Mouse (Mus musculus) kidney, embryonic 15.5 days (tissue): Measurements from ENCODE around the gene Carm1. TPM values are rescaled to one million over a fixed set of nuclear protein-coding genes. Genes with fewer than 3 reads are reported as not detected.

Experiments
- ATAC-seq: fragments of 200-750 bp; cut with Nextera tagmentation; replicated peaks from 2 replicates; pipeline ENCODE4 v1.8.0; 2017; ENCODE audit warnings: moderate TSS enrichment; ENCODE audit not compliant: low FRiP score
- H3K27ac ChIP-seq: fragments of 300-500 bp; sonication (generic); 2 replicates; pipeline ENCODE4 v1.5.1; 2015; ENCODE audit warnings: mild to moderate bottlenecking, inconsistent platforms
- H3K27me3 ChIP-seq: fragments of 300-500 bp; sonication (generic); 2 replicates; pipeline ENCODE4 v1.6.1; 2015; ENCODE audit warnings: inconsistent platforms
- H3K36me3 ChIP-seq: fragments of 300-500 bp; sonication (generic); 2 replicates; pipeline ENCODE4 v1.6.1; 2015; ENCODE audit warnings: inconsistent platforms
- H3K4me1 ChIP-seq: fragments of 300-500 bp; sonication (generic); 2 replicates; pipeline ENCODE4 v1.6.1; 2015; ENCODE audit warnings: inconsistent platforms
- H3K4me2 ChIP-seq: fragments of 300-500 bp; sonication (generic); 2 replicates; pipeline ENCODE4 v1.6.1; 2015; ENCODE audit warnings: moderate library complexity, mild to moderate bottlenecking, inconsistent platforms
- H3K4me3 ChIP-seq: fragments of 300-500 bp; sonication (generic); replicated peaks from 2 replicates; pipeline ENCODE4 v1.5.1; 2015; ENCODE audit warnings: mild to moderate bottlenecking, inconsistent platforms
- H3K9ac ChIP-seq: fragments of 300-500 bp; sonication (generic); 2 replicates; pipeline ENCODE4 v1.6.1; 2015; ENCODE audit warnings: mild to moderate bottlenecking, inconsistent platforms
- H3K9me3 ChIP-seq: fragments of 300-500 bp; sonication (generic); replicated peaks from 2 replicates; pipeline ENCODE4 v1.6.1; 2016; ENCODE audit warnings: inconsistent platforms
- WGBS: fragments of 180-500 bp; shearing (Covaris S2); methylation state at CpG from one replicate; pipeline ENCODE4 v1.1.7; 2015; ENCODE audit warnings: mixed read lengths; 5-methylcytosine and 5-hydroxymethylcytosine counted together
- polyA plus RNA-seq: library from polyadenylated mRNA; unstranded; fragments of >200 nt; fragmentation: Nextera tagmentation; extraction: Ambion mirVana; gene quantifications from 2 replicates; pipeline ENCODE4 v1.2.1, GENCODE M21; 2015

The Carm1 gene
- polyA plus RNA-seq, 1 experiment from 2014 or later: 50.2 TPM

DNA sequence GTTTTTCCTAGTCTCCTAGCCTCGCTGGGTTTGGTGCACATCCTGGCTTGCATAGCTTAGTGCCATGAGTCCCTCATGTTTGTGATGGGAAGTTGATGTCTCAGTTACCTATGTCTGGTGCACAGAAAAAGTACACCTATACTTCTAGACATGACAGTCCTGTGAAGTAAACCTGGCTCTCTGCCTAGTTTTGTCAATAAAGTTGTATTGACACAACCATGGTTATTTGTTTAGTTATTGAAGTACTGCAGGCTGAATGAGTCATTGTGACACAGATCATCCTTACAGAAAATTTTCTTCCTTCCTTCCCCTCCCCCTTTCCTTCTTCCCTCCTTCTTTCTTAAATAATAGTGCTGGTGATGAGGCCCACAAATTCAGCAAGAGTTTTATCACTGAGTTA lies 17.7 kb downstream of the Carm1 start:
- Histone ChIP-seq H3K9ac (no peak overlapping the region), H3K4me3 (no peak overlapping the region), H3K27ac (no peak overlapping the region), H3K36me3 (peaks cover 19% of the 10 kb centered on the region), H3K9me3 (no peaks in the 10 kb centered on the region), H3K4me2 (no peak overlapping the region), H3K4me1 (no peaks in the 10 kb centered on the region; the same call in 1 of the 2 replicates), H3K27me3 (no peaks in the 10 kb centered on the region)
- no peak for ATAC-seq
- 80% methylated on average over 1 of the region's 1 CpGs for WGBS

DNA sequence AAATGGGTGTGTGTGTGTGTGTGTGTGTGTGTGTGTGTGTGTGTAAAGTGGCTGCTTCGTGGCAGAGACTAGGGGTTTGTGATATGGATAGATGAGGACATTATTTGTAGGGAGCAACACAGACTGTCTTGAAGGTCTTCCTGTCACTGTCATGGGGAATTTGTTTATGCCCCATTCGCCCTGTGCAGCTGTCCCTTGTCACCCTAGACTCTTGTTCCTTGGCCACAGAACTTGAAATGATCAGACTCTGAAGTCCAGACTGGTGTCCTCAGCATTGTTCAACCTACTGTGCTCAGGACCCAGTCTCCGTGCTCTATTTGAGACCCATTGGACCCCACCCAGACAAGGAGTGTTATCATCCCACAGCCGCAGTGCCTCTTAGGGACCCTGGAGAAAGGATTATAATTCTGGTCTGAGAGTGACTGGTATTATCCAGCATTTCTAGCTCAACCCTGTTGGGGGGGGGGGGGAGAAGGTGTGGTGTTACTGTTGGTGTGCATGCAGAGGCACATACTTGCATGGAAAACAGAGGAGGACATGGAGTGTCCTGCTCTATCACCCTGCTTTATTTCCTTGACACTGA lies 18.4 kb downstream of the Carm1 start:
- no peaks in the 10 kb centered on the region for H3K9me3 ChIP-seq
- H3K27me3 ChIP-seq: no peaks in the 10 kb centered on the region
- no peak overlapping the region for H3K4me2 ChIP-seq
- no peak overlapping the region for H3K9ac ChIP-seq
- no peak overlapping the region for H3K27ac ChIP-seq
- no peak overlapping the region for H3K4me3 ChIP-seq
- ATAC-seq: no peak
- 74% methylated on average over 4 of the region's 4 CpGs for WGBS
- H3K36me3 ChIP-seq: peaks cover 26% of the 10 kb centered on the region
- H3K4me1 ChIP-seq: no peaks in the 10 kb centered on the region; the same call in 1 of the 2 replicates

DNA sequence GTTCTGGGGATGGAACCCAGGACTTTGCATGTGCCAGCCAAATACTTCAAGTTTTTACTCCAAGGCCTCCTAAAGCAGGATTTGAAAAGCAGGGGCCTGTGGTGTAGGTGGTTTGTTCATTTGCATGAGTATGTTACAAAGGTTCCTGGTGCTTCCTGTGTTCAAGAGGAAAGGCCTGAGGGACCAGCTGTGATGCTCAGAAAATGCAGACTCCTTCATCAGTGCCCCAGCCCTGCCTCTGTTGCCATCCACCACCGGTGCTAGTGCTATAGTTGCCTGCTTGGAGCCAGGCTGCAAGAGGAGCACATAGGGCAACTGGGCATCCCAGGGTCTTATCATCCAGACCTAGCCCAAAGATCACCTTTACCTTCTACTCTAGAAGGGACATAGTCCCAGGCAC lies 19.8 kb downstream of the Carm1 start:
- Histone ChIP-seq H3K27me3 (no peaks in the 10 kb centered on the region), H3K4me2 (no peak overlapping the region), H3K36me3 (peaks cover 34% of the 10 kb centered on the region), H3K9me3 (no peaks in the 10 kb centered on the region), H3K4me1 (no peaks in the 10 kb centered on the region; the same call in 1 of the 2 replicates), H3K4me3 (no peak overlapping the region), H3K9ac (no peak overlapping the region), H3K27ac (no peak overlapping the region)
- ATAC-seq: no peak
- WGBS: 86% methylated on average over 1 of the region's 1 CpGs

GRCm38 (mm10) chr9:21567051-21567450 lies 20.4 kb downstream of the Carm1 start:
- no peak for ATAC-seq
- no peak overlapping the region for H3K9ac ChIP-seq

DNA sequence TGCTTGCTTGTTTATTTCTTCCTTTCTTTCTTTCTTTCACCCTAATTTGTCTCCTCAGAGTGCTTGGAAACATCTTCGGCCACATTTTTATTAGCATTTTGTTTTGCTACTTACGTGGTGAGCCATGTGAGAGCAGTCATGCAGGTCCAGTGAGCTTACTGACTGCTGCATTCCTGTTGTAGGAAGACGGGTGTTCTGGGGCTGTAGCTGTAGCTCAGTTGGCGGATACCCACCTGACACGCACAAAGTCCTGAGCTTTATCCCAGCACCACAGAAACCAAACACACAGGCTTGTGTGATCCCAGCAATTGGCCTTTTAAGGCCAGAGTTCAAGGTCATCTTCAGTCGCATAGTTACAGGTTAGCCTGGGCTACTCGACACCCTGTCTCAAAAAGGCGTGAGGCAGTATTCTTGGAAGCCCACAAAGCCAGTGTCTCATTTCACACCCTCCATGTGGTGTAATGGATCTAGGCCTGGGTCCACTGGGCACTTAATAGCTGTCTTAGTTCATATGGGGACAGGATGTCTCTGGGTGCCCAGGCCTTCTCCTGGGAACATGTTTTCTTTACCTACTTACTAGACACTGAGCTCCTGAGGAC lies 22.1 kb downstream of the Carm1 start:
- no peak for ATAC-seq
- Histone ChIP-seq H3K4me3 (no peak overlapping the region), H3K9me3 (no peaks in the 10 kb centered on the region), H3K27ac (no peak overlapping the region), H3K4me1 (no peaks in the 10 kb centered on the region; the same call in 1 of the 2 replicates), H3K9ac (no peak overlapping the region), H3K4me2 (no peak overlapping the region), H3K36me3 (peaks cover 51% of the 10 kb centered on the region), H3K27me3 (no peaks in the 10 kb centered on the region)
- WGBS: 66% methylated on average over 8 of the region's 8 CpGs

More at GRCm38 (mm10) chr9:21567051-21567450, 20.4 kb downstream of the Carm1 start:
- no peak overlapping the region for H3K4me3 ChIP-seq
- no peaks in the 10 kb centered on the region; the same call in 1 of the 2 replicates for H3K4me1 ChIP-seq
- WGBS: 88% methylated on average over 2 of the region's 2 CpGs
- no peak overlapping the region for H3K27ac ChIP-seq
- no peak overlapping the region for H3K4me2 ChIP-seq
- no peaks in the 10 kb centered on the region for H3K27me3 ChIP-seq
- H3K36me3 ChIP-seq: peaks cover 36% of the 10 kb centered on the region
- H3K9me3 ChIP-seq: no peaks in the 10 kb centered on the region

- 97% methylated on average over 8 of the region's 8 CpGs for WGBS
- H3K4me2 ChIP-seq: no peak overlapping the region
- no peaks in the 10 kb centered on the region for H3K27me3 ChIP-seq
- no peaks in the 10 kb centered on the region for H3K4me1 ChIP-seq
- ATAC-seq: no peak
- peaks cover 98% of the 10 kb centered on the region for H3K36me3 ChIP-seq
- no peak overlapping the region for H3K27ac ChIP-seq
- H3K9ac ChIP-seq: no peak overlapping the region
- no peaks in the 10 kb centered on the region for H3K9me3 ChIP-seq
- H3K4me3 ChIP-seq: no peak overlapping the region
Observed at GRCm38 (mm10) chr9:21574012-21574801, 27.5 kb downstream of the Carm1 start.

DNA sequence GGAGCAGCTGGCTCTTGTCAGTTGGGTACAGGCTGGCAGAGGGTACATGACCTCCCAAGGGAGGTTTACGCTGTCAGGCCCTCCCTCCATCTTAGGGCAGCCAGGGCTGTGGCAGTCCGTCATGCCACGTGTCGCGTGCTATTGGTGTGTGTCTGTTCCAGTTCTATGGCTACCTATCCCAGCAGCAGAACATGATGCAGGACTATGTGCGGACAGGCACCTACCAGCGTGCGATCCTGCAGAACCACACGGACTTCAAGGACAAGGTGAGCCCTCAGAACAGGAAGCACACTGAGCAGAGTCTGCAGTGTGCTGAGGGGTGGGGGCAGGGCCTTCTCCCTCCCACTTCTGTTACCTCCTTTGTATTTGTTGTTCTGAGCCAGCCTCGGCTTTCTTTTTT lies 28.6 kb downstream of the Carm1 start:
- no peak overlapping the region for H3K4me2 ChIP-seq
- no peaks in the 10 kb centered on the region for H3K4me1 ChIP-seq
- peaks cover 98% of the 10 kb centered on the region for H3K36me3 ChIP-seq
- H3K27me3 ChIP-seq: no peaks in the 10 kb centered on the region
- no peak overlapping the region for H3K27ac ChIP-seq
- H3K9ac ChIP-seq: no peak overlapping the region
- WGBS: 83% methylated on average over 10 of the region's 10 CpGs
- H3K4me3 ChIP-seq: no peak overlapping the region
- H3K9me3 ChIP-seq: no peaks in the 10 kb centered on the region
- no peak for ATAC-seq

- ATAC-seq: no peak; the same call in 1 of the 2 replicates
Observed at GRCm38 (mm10) chr9:21576286-21576685, 29.6 kb downstream of the Carm1 start.

DNA sequence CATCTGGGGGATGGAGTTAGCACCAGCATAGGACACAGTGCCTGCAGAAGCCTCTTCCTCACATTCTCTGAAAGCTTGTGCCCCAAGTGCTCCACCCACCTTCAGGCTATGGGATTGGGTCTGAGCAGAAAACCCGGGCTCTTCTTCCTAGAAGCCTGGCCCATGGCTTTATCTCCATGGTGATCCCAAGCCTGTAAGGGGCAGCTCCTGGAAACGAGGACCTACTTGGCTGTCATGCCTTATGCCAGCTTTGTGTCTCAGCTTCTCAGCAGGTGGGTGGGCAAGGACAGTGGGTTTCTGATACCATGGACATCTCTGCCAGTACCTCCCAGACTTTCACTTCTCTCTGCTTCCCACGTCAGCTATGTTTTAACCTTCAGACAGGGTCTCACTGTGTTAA lies 31.5 kb downstream of the Carm1 start:
- Histone ChIP-seq H3K27me3 (no peaks in the 10 kb centered on the region), H3K4me3 (no peak overlapping the region), H3K9me3 (no peaks in the 10 kb centered on the region), H3K36me3 (peaks cover 98% of the 10 kb centered on the region), H3K9ac (no peak overlapping the region), H3K4me1 (no peaks in the 10 kb centered on the region), H3K27ac (no peak overlapping the region), H3K4me2 (no peak overlapping the region)
- ATAC-seq: no peak
- 71% methylated on average over 3 of the region's 3 CpGs for WGBS

More at GRCm38 (mm10) chr9:21576286-21576685, 29.6 kb downstream of the Carm1 start:
- Histone ChIP-seq H3K27me3 (no peaks in the 10 kb centered on the region), H3K4me3 (no peak overlapping the region), H3K9ac (no peak overlapping the region), H3K4me2 (no peak overlapping the region), H3K36me3 (peaks cover 98% of the 10 kb centered on the region), H3K4me1 (no peaks in the 10 kb centered on the region), H3K27ac (no peak overlapping the region), H3K9me3 (no peaks in the 10 kb centered on the region)
- WGBS: 92% methylated on average over 1 of the region's 1 CpGs

DNA sequence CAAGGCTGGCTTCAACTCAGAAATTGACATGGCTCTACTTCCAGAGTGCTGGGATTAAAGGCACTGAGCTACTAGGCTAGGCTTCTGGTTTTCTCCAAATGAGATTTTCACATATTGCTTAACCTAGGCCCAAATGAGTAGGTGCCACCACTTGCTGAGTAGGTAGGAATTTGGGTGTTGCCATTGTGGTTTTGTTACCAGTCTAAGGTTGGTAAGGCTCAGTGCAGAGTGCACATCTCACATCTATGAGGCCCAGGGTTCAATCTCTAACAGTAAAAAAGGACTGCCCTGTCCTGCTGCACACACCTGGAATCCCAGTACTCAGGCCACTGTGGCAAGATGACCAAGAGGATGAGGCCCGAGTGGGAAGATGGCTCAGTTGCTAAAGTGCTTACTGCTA lies 38.7 kb downstream of the Carm1 start:
- Histone ChIP-seq H3K36me3 (peaks cover 100% of the 10 kb centered on the region), H3K4me1 (no peaks in the 10 kb centered on the region), H3K9ac (no peak overlapping the region), H3K4me2 (no peak overlapping the region), H3K27ac (no peak overlapping the region), H3K4me3 (no peak overlapping the region), H3K9me3 (no peaks in the 10 kb centered on the region), H3K27me3 (no peaks in the 10 kb centered on the region)
- 89% methylated on average over 1 of the region's 1 CpGs for WGBS
- no peak for ATAC-seq

DNA sequence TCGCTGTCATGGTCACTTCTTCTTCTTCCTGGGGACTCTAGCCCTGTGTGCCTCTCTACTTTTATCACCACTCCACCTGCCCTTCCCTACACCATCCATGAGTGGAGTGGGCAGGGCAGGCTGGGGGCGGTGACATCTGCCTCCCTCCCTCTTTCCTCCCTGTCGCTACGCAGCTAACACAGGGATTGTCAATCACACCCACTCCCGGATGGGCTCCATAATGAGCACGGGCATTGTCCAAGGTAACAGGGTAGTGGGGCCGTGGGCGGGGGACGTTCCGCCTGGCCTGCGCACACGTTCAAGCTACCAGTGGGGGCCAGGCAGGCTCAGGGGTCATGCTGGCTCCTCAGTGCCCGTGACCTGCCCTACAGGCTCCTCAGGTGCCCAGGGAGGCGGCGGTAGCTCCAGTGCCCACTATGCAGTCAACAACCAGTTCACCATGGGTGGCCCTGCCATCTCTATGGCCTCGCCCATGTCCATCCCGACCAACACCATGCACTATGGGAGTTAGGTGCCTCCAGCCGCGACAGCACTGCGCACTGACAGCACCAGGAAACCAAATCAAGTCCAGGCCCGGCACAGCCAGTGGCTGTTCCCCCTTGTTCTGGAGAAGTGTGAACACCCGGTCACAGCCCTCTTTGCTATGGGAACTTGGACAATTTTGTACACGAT lies 41.1 kb downstream of the Carm1 start:
- no peaks in the 10 kb centered on the region for H3K9me3 ChIP-seq
- ATAC-seq: no peak
- H3K4me3 ChIP-seq: no peak overlapping the region
- peaks cover 15% of the 10 kb centered on the region for H3K4me1 ChIP-seq
- no peak overlapping the region for H3K9ac ChIP-seq
- H3K36me3 ChIP-seq: peaks cover 85% of the 10 kb centered on the region
- H3K27ac ChIP-seq: no peak overlapping the region
- no peak overlapping the region for H3K4me2 ChIP-seq
- H3K27me3 ChIP-seq: no peaks in the 10 kb centered on the region
- WGBS: 86% methylated on average over 23 of the region's 23 CpGs

DNA sequence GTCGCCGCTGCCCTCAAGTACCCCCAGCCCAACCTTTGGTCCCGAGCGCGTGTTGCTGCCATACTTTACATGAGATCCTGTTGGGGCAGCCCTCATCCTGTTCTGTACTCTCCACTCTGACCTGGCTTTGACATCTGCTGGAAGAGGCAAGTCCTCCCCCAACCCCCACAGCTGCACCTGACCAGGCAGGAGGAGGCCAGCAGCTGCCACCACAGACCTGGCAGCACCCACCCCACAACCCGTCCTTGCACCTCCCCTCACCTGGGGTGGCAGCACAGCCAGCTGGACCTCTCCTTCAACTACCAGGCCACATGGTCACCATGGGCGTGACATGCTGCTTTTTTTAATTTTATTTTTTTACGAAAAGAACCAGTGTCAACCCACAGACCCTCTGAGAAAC lies 41.7 kb downstream of the Carm1 start:
- Histone ChIP-seq H3K36me3 (peaks cover 80% of the 10 kb centered on the region), H3K4me1 (peaks cover 18% of the 10 kb centered on the region), H3K4me2 (no peak overlapping the region), H3K9me3 (no peaks in the 10 kb centered on the region), H3K9ac (no peak overlapping the region), H3K27me3 (no peaks in the 10 kb centered on the region), H3K27ac (no peak overlapping the region), H3K4me3 (no peak overlapping the region)
- no peak for ATAC-seq
- WGBS: 90% methylated on average over 8 of the region's 8 CpGs
